8 mouse cellular contexts compared by ENCODE assay signal in the genomic region with DNA sequence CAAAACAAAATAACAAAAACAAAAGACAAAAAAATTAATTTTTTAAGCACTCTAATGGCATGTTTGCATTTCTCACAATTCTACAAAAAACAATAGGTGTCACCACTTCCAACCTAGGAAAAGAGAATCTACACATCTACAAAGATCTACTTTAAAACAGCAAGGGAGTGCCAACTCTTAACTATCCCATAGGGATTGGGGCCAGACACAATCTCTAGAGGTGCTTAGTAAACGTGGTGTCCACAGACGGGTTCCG. TPM values are rescaled to one million over a fixed set of nuclear protein-coding genes. Genes with fewer than 3 reads are reported as not detected.
DNase-seq lines count a peak whose midpoint lies in the region; ATAC-seq and TF ChIP-seq lines count a peak whose summit lies in the region.

Gene Kif4 (plus strand): TSS at position 192 of the 256 bp plus-strand sequence.

- no peaks in the 10 kb centered on the region for H3K27me3 ChIP-seq in kidney, embryonic 14.5 days (ENCODE audit: control insufficient read depth, insufficient read depth, low read length)
- H3K27me3 ChIP-seq in hindbrain, embryonic 16.5 days (replicated peaks; ENCODE audit: control insufficient read depth, insufficient read depth, low read length) = no peaks in the 10 kb centered on the region
- H3K27me3 ChIP-seq in midbrain, embryonic 15.5 days (replicated peaks) = no peaks in the 10 kb centered on the region

- H3K4me1 ChIP-seq in kidney, embryonic 14.5 days (ENCODE audit: control insufficient read depth, insufficient read depth, low read length) = 0 out of 2 replicates have a peak, but pooled peaks cover 6% of the 10 kb centered on the region
- no peaks in the 10 kb centered on the region; the same call in 1 of the 2 replicates for H3K4me1 ChIP-seq in cortical plate, adult 2 months (ENCODE audit: control insufficient read depth, insufficient read depth, low read length)
- H3K4me1 ChIP-seq in hindbrain, embryonic 16.5 days (ENCODE audit: control insufficient read depth, insufficient read depth, low read depth, low read length) = peaks cover 4% of the 10 kb centered on the region
- peaks cover 13% of the 10 kb centered on the region for H3K4me1 ChIP-seq in midbrain, embryonic 15.5 days

- DNase-seq in kidney, adult 18-20 months = no peak
- no peak for DNase-seq in left cerebral cortex, adult 11 months (ENCODE audit: low spot score)
- no peak for DNase-seq in ovary, postnatal 36 days (ENCODE audit: low spot score)
- no peak for DNase-seq in adrenal gland, postnatal 10 days

- H3K4me3 ChIP-seq in kidney, embryonic 14.5 days (ENCODE audit: low read length) = peak within 1 kb of the TSS; percentile 65
- peak within 1 kb of the TSS; percentile 39 for H3K4me3 ChIP-seq in cortical plate, adult 2 months (ENCODE audit: insufficient read depth, low read length)
- H3K4me3 ChIP-seq in hindbrain, embryonic 16.5 days (ENCODE audit: low read length) = peak within 1 kb of the TSS; percentile 55
- H3K4me3 ChIP-seq in midbrain, embryonic 15.5 days = peak within 1 kb of the TSS; percentile 48

- no peak for TF ChIP-seq CTCF in cortical plate, adult 2 months (IDR thresholded peaks at IDR 0.05; ENCODE audit: extremely low read depth, insufficient read depth, low read length)

- no peak for ATAC-seq in kidney, embryonic 14.5 days (ENCODE audit: low FRiP score, low TSS enrichment)
- ATAC-seq in hindbrain, embryonic 16.5 days = no peak
- ATAC-seq in midbrain, embryonic 15.5 days (replicated peaks) = no peak

- H3K9me3 ChIP-seq in kidney, embryonic 14.5 days (ENCODE audit: control insufficient read depth, low read length) = no peaks in the 10 kb centered on the region
- H3K9me3 ChIP-seq in hindbrain, embryonic 16.5 days (ENCODE audit: control insufficient read depth, low read length) = no peaks in the 10 kb centered on the region
- no peaks in the 10 kb centered on the region for H3K9me3 ChIP-seq in midbrain, embryonic 15.5 days

- peak within 1 kb of the TSS; percentile 82 for H3K27ac ChIP-seq in kidney, embryonic 14.5 days (ENCODE audit: low read depth, low read length)
- H3K27ac ChIP-seq in cortical plate, adult 2 months (ENCODE audit: insufficient read depth, low read length) = no peak within 1 kb of the TSS
- H3K27ac ChIP-seq in hindbrain, embryonic 16.5 days (ENCODE audit: low read depth, low read length) = peak within 1 kb of the TSS; percentile 59
- peak within 1 kb of the TSS; percentile 47; the same call in 1 of the 2 replicates for H3K27ac ChIP-seq in midbrain, embryonic 15.5 days

- H3K4me2 ChIP-seq in kidney, embryonic 14.5 days (replicated peaks; ENCODE audit: low read depth, low read length) = peak within 1 kb of the TSS; percentile 49
- H3K4me2 ChIP-seq in hindbrain, embryonic 16.5 days (ENCODE audit: low read length) = peak within 1 kb of the TSS; percentile 83
- peak within 1 kb of the TSS; percentile 82 for H3K4me2 ChIP-seq in midbrain, embryonic 15.5 days

- H3K36me3 ChIP-seq in kidney, embryonic 14.5 days (ENCODE audit: control insufficient read depth, insufficient read depth, low read length) = peaks cover 9% of the 10 kb centered on the region; the same call in 1 of the 2 replicates
- peaks cover 4% of the 10 kb centered on the region; the same call in 1 of the 2 replicates for H3K36me3 ChIP-seq in hindbrain, embryonic 16.5 days (ENCODE audit: control insufficient read depth, insufficient read depth, low read length)
- no peaks in the 10 kb centered on the region for H3K36me3 ChIP-seq in midbrain, embryonic 15.5 days (replicated peaks)

- H3K9ac ChIP-seq in kidney, embryonic 14.5 days (ENCODE audit: low read depth, low read length) = peak within 1 kb of the TSS; percentile 79
- peak within 1 kb of the TSS; percentile 55 for H3K9ac ChIP-seq in hindbrain, embryonic 16.5 days (ENCODE audit: low read depth, low read length)
- H3K9ac ChIP-seq in midbrain, embryonic 15.5 days = peak within 1 kb of the TSS; percentile 45; the same call in 1 of the 2 replicates

- TF ChIP-seq POLR2A in cortical plate, adult 2 months (IDR thresholded peaks at IDR 0.05; ENCODE audit: extremely low read depth, insufficient read depth, low read length) = no peak

- WGBS in kidney, embryonic 14.5 days = 23% methylated on average over 3 of the region's 3 CpGs
- WGBS in hindbrain, embryonic 16.5 days = 32% methylated on average over 3 of the region's 3 CpGs
- WGBS in midbrain, embryonic 15.5 days = 33% methylated on average over 3 of the region's 3 CpGs

RNA-seq across cellular contexts. Expression of gene Kif4, which starts in this region (rescaled TPM):
- polyA plus RNA-seq in kidney, embryonic 14.5 days (2014; fragmentation: Nextera tagmentation; extraction: Ambion mirVana) = 22.0 and 36.1 TPM in 2 replicates
- polyA plus RNA-seq in cortical plate, adult 2 months (2012; rRNA removed) = 1.2 and 1.3 TPM in 2 replicates
- polyA plus RNA-seq in hindbrain, embryonic 16.5 days (2015; fragmentation: Nextera tagmentation; extraction: Ambion mirVana) = 5.0 and 6.4 TPM in 2 replicates
- 4.0 and 4.6 TPM in 2 replicates for polyA plus RNA-seq in midbrain, embryonic 15.5 days (2015; fragmentation: Nextera tagmentation; extraction: Ambion mirVana)
- 1 to 10 TPM; 7.0 to 8.0 TPM for total RNA-seq in adrenal gland, postnatal 10 days (2021)
